Mouse (Mus musculus): ENCODE data around the gene Limch1.

- TF ChIP-seq EP300 (IDR thresholded peaks at IDR 0.05; ENCODE audit: low read depth) (no peak), CTCF (IDR thresholded peaks at IDR 0.05; ENCODE audit: low read depth) (no peak)
Observed at GRCm38 (mm10) chr5:66841971-66842370, 96.3 kb downstream of the Limch1 start.

All from liver, embryonic 14.5 days (tissue).